Mouse (Mus musculus) CH12.LX (cell line): ENCODE results near the gene Rpl36. TPM values are rescaled to one million over a fixed set of nuclear protein-coding genes. Genes with fewer than 3 reads are reported as not detected.
A peak's percentile ranks its signal among the peaks of the same experiment; 100 is the strongest.

Experiments used
- DNase-seq: peaks from one replicate; pipeline ENCODE4 v3.0.0-alpha.2; 2013; ENCODE audit errors: extremely low read depth
- H3K27ac ChIP-seq: 2 replicates; pipeline ENCODE4 v1.5.1; 2012; ENCODE audit warnings: low read depth, mild to moderate bottlenecking, control low read depth, moderate library complexity; ENCODE audit not compliant: insufficient read depth
- H3K27me3 ChIP-seq: replicated peaks from 2 replicates; pipeline ENCODE3; 2012; ENCODE audit warnings: inconsistent platforms
- H3K36me3 ChIP-seq, 2 experiments: replicated peaks in 1 of 2; 2 replicates each; pipeline versions ENCODE3 to v1.6.1; 2012; ENCODE audit warnings: inconsistent platforms in 1 of 2, low read length in 1 of 2, mild to moderate bottlenecking in 1 of 2, mixed read lengths in 1 of 2, moderate library complexity in 1 of 2; ENCODE audit not compliant: control insufficient read depth in 1 of 2, insufficient read depth in 1 of 2
- H3K4me1 ChIP-seq, 2 experiments: 2 replicates each; pipeline ENCODE4 v1.6.1; 2012; ENCODE audit warnings: inconsistent platforms in 1 of 2, moderate library complexity in 1 of 2; ENCODE audit not compliant: insufficient read depth in 2 of 2, control insufficient read depth in 1 of 2
- H3K4me2 ChIP-seq: 2 replicates; pipeline ENCODE4 v1.6.1; 2012; ENCODE audit warnings: low read depth, mild to moderate bottlenecking, control low read depth; ENCODE audit not compliant: poor library complexity, insufficient read depth, severe bottlenecking
- H3K4me3 ChIP-seq, 3 experiments: fragments of 150-350 bp in 1 of 3; sonication (generic) in 1 of 3; replicated peaks in 1 of 3; 2 replicates each; pipeline versions ENCODE3 to v1.5.1; 2011 to 2012; ENCODE audit warnings: low read depth in 2 of 3, low read length in 2 of 3, mild to moderate bottlenecking in 2 of 3, moderate library complexity in 2 of 3, control low read depth in 1 of 3, improper control_type of control experiment in 1 of 3, inconsistent platforms in 1 of 3, mixed read lengths in 1 of 3; ENCODE audit not compliant: poor library complexity in 1 of 3
- H3K79me2 ChIP-seq: replicated peaks from 2 replicates; pipeline ENCODE4 v1.6.1; 2012; ENCODE audit warnings: mild to moderate bottlenecking, moderate library complexity; ENCODE audit not compliant: control insufficient read depth, poor library complexity, insufficient read depth, severe bottlenecking; ENCODE audit errors: extremely low read depth
- H3K9ac ChIP-seq: 2 replicates; pipeline ENCODE4 v1.6.1; 2012; ENCODE audit warnings: low read depth, mild to moderate bottlenecking, control low read depth, moderate library complexity; ENCODE audit not compliant: insufficient read depth
- H3K9me3 ChIP-seq: replicated peaks from 2 replicates; pipeline ENCODE3; 2012; ENCODE audit warnings: low read length, inconsistent platforms, mixed read lengths
- BHLHE40 ChIP-seq: IDR thresholded peaks from 2 replicates; pipeline ENCODE4 v1.6.1; 2011; ENCODE audit warnings: mild to moderate bottlenecking, low read depth, low read length, improper control_type of control experiment
- CHD1 ChIP-seq: IDR thresholded peaks from 2 replicates; pipeline ENCODE4 v1.6.1; 2012; ENCODE audit warnings: low read depth, low read length, improper control_type of control experiment, inconsistent platforms
- CHD2 ChIP-seq: IDR thresholded peaks from 2 replicates; pipeline ENCODE4 v1.6.1; 2011; ENCODE audit warnings: low read length, improper control_type of control experiment
- CTCF ChIP-seq, 2 experiments: IDR thresholded peaks in 1 of 2; conservative IDR thresholded peaks in 1 of 2; 2 replicates each; pipeline ENCODE4 v1.5.1; 2011 to 2012; ENCODE audit warnings: low read depth in 2 of 2, low read length in 2 of 2, improper control_type of control experiment in 1 of 2, inconsistent platforms in 1 of 2, mild to moderate bottlenecking in 1 of 2, moderate library complexity in 1 of 2
- E2F4 ChIP-seq: IDR thresholded peaks from 2 replicates; pipeline ENCODE4 v1.6.1; 2011; ENCODE audit warnings: low read depth, low read length, improper control_type of control experiment; ENCODE audit not compliant: insufficient replicate concordance
- ELF1 ChIP-seq: IDR thresholded peaks from 2 replicates; pipeline ENCODE4 v1.6.1; 2014; ENCODE audit warnings: low read depth, mild to moderate bottlenecking, inconsistent platforms, low read length, improper control_type of control experiment
- EP300 ChIP-seq: IDR thresholded peaks from 2 replicates; pipeline ENCODE4 v1.6.1; 2011; ENCODE audit warnings: low read length, improper control_type of control experiment
- ETS1 ChIP-seq: conservative IDR thresholded peaks from 2 replicates; pipeline ENCODE4 v1.6.1; 2012; ENCODE audit warnings: low read depth, mild to moderate bottlenecking, inconsistent platforms, low read length, improper control_type of control experiment, moderate library complexity
- GABPA ChIP-seq: IDR thresholded peaks from 2 replicates; pipeline ENCODE4 v1.6.1; 2012; ENCODE audit warnings: low read depth, low read length, improper control_type of control experiment, inconsistent platforms; ENCODE audit not compliant: insufficient replicate concordance
- HCFC1 ChIP-seq: IDR thresholded peaks from 2 replicates; pipeline ENCODE4 v1.6.1; 2012; ENCODE audit warnings: low read depth, mild to moderate bottlenecking, inconsistent platforms, low read length, improper control_type of control experiment
- IRF4 ChIP-seq: IDR thresholded peaks from 2 replicates; pipeline ENCODE4 v1.6.1; 2014; ENCODE audit warnings: low read depth, mild to moderate bottlenecking, inconsistent platforms, low read length, improper control_type of control experiment
- JUND ChIP-seq: conservative IDR thresholded peaks from 2 replicates; pipeline ENCODE4 v1.6.1; 2011; ENCODE audit warnings: low read depth, low read length, improper control_type of control experiment
- KAT2A ChIP-seq: IDR thresholded peaks from 2 replicates; pipeline ENCODE4 v1.6.1; 2012; ENCODE audit warnings: low read length, improper control_type of control experiment, inconsistent platforms; ENCODE audit not compliant: insufficient replicate concordance
- MAFK ChIP-seq: IDR thresholded peaks from 2 replicates; pipeline ENCODE4 v1.6.1; 2011; ENCODE audit warnings: low read length, improper control_type of control experiment; ENCODE audit not compliant: insufficient replicate concordance
- MAX ChIP-seq: IDR thresholded peaks from 2 replicates; pipeline ENCODE4 v1.6.1; 2011; ENCODE audit warnings: low read length, improper control_type of control experiment
- MAZ ChIP-seq: IDR thresholded peaks from 2 replicates; pipeline ENCODE4 v1.6.1; 2012; ENCODE audit warnings: low read depth, mild to moderate bottlenecking, inconsistent platforms, low read length, improper control_type of control experiment, moderate library complexity
- MEF2A ChIP-seq: IDR thresholded peaks from 2 replicates; pipeline ENCODE4 v1.6.1; 2014; ENCODE audit warnings: low read depth, mild to moderate bottlenecking, inconsistent platforms, low read length, improper control_type of control experiment, borderline replicate concordance
- MXI1 ChIP-seq: IDR thresholded peaks from 2 replicates; pipeline ENCODE4 v1.6.1; 2011; ENCODE audit warnings: mild to moderate bottlenecking, low read depth, low read length, improper control_type of control experiment
- MYC ChIP-seq: IDR thresholded peaks from 2 replicates; pipeline ENCODE4 v1.6.1; 2011; ENCODE audit warnings: low read depth, mild to moderate bottlenecking, improper control_type of control experiment, low read length
- NELFE ChIP-seq: IDR thresholded peaks from 2 replicates; pipeline ENCODE4 v1.6.1; 2011; ENCODE audit warnings: low read depth, low read length, improper control_type of control experiment
- NRF1 ChIP-seq: IDR thresholded peaks from 2 replicates; pipeline ENCODE4 v1.6.1; 2014; ENCODE audit warnings: low read depth, mild to moderate bottlenecking, inconsistent platforms, low read length, improper control_type of control experiment, moderate library complexity
- PAX5 ChIP-seq: IDR thresholded peaks from 2 replicates; pipeline ENCODE4 v1.6.1; 2012; ENCODE audit warnings: low read length, inconsistent platforms, mixed read lengths
- POLR2A ChIP-seq: IDR thresholded peaks from 2 replicates; pipeline ENCODE4 v1.6.1; 2011; ENCODE audit warnings: low read depth, mild to moderate bottlenecking, improper control_type of control experiment, low read length
- POLR2AphosphoS2 ChIP-seq: IDR thresholded peaks from 2 replicates; pipeline ENCODE4 v1.6.1; 2011; ENCODE audit warnings: low read depth, low read length, improper control_type of control experiment
- RAD21 ChIP-seq: IDR thresholded peaks from 2 replicates; pipeline ENCODE4 v1.6.1; 2011; ENCODE audit warnings: low read depth, mild to moderate bottlenecking, low read length, improper control_type of control experiment, moderate library complexity
- RCOR1 ChIP-seq: conservative IDR thresholded peaks from 2 replicates; pipeline ENCODE4 v1.6.1; 2012; ENCODE audit warnings: low read depth, mild to moderate bottlenecking, inconsistent platforms, low read length, improper control_type of control experiment
- SIN3A ChIP-seq: IDR thresholded peaks from 2 replicates; pipeline ENCODE4 v1.6.1; 2012; ENCODE audit warnings: low read length, improper control_type of control experiment, inconsistent platforms
- SMC3 ChIP-seq: IDR thresholded peaks from 2 replicates; pipeline ENCODE4 v1.6.1; 2011; ENCODE audit warnings: low read depth, low read length, improper control_type of control experiment
- TBP ChIP-seq: conservative IDR thresholded peaks from 2 replicates; pipeline ENCODE4 v1.6.1; 2011; ENCODE audit warnings: low read depth, low read length, improper control_type of control experiment
- TCF12 ChIP-seq: IDR thresholded peaks from 2 replicates; pipeline ENCODE4 v1.6.1; 2014; ENCODE audit warnings: low read depth, mild to moderate bottlenecking, inconsistent platforms, low read length, improper control_type of control experiment
- UBTF ChIP-seq: IDR thresholded peaks from 2 replicates; pipeline ENCODE4 v1.6.1; 2012; ENCODE audit warnings: low read depth, mild to moderate bottlenecking, inconsistent platforms, low read length, improper control_type of control experiment, moderate library complexity
- USF1 ChIP-seq: IDR thresholded peaks from 2 replicates; pipeline ENCODE4 v1.6.1; 2014; ENCODE audit warnings: low read depth, mild to moderate bottlenecking, inconsistent platforms, low read length, improper control_type of control experiment
- ZC3H11A ChIP-seq: IDR thresholded peaks from 2 replicates; pipeline ENCODE4 v1.6.1; 2012; ENCODE audit warnings: low read depth, mild to moderate bottlenecking, inconsistent platforms, low read length, improper control_type of control experiment
- ZKSCAN1 ChIP-seq: IDR thresholded peaks from 2 replicates; pipeline ENCODE4 v1.6.1; 2012; ENCODE audit warnings: low read depth, inconsistent platforms, low read length, improper control_type of control experiment, borderline replicate concordance
- ZMIZ1 ChIP-seq: IDR thresholded peaks from 2 replicates; pipeline ENCODE4 v1.6.1; 2012; ENCODE audit warnings: low read depth, mild to moderate bottlenecking, inconsistent platforms, low read length, improper control_type of control experiment
- ZNF384 ChIP-seq: IDR thresholded peaks from 2 replicates; pipeline ENCODE4 v1.6.1; 2012; ENCODE audit warnings: low read depth, low read length, improper control_type of control experiment, inconsistent platforms
- dilution Hi-C: fragments of 300-500 bp; cut with MboI; formaldehyde crosslinking; loops from 2 replicates; pipeline ENCODE4 v1.14.3; 2020; ENCODE audit warnings: low sequenced_read_pairs; ENCODE audit not compliant: extremely low pct_unique_long_range_greater_than_20kb, extremely low pct_ligation_motif_present
- in situ Hi-C: fragments of 300-500 bp; cut with MboI; formaldehyde crosslinking; loops from 3 replicates; pipeline ENCODE4 v1.14.3; 2019; ENCODE audit warnings: low sequenced_read_pairs, low pct_ligation_motif_present, low pct_unique_long_range_greater_than_20kb, mixed read lengths
- polyA plus RNA-seq: library from polyadenylated mRNA; unstranded; fragments of >175 nt; gene quantifications from 2 replicates; pipeline ENCODE4 v1.2.1, GENCODE M21; 2012; ENCODE audit warnings: low read depth; ENCODE audit not compliant: insufficient read length
- total RNA-seq, 2 experiments: library from RNA; depleted of rRNA; stranded (reverse); fragments of 300-350 nt in 1 of 2; fragments of >200 nt in 1 of 2; gene quantifications; 2 replicates each; pipeline ENCODE4 v1.2.3; 2012 to 2014

Gene Rpl36
- 4,187 and 4,995 TPM in 2 replicates for total RNA-seq (2012; rRNA removed)
- total RNA-seq (2014; rRNA removed) = 1,342 and 1,734 TPM in 2 replicates
- 1,364 and 1,412 TPM in 2 replicates for polyA plus RNA-seq

DNA sequence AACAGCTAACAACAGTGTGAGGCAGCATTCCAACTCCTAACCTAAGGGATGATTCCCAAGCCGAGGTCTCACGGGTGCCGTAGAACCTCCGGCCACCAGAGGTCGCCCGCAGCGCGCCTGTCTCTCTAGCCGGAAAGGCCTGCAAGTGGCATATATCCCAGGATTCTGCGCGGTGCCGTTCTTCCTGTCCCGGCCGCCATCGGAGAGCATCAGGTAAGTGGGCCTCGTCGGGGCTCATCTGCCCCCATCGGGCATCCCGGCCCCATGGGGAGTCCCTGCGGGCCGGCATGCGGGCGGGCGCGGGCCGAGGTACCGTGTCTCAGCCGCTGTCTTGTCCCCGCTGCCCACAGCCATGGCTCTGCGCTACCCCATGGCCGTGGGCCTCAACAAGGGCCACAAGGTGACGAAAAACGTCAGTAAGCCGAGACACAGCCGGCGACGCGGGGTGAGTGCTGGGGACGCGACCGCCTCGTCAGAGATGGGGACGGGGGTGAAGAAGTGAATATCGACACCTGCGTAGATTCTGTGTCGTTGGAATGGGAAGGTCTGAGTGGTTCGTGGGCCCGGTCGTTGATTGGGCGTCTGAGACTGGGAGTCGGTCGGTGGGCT lies at the start of gene Rpl36:
Gene Rpl36 (plus strand): TSS at position 181 of the 609 bp plus-strand sequence.
- peak within 1 kb of the TSS; percentile 70 to 84 (median 82) for H3K4me3 ChIP-seq
- TF ChIP-seq ZNF384 (no peak), MYC (peak; percentile 88; the same call in 1 of the 2 replicates), HCFC1 (peak; percentile 93), NELFE (peak; percentile 97), E2F4 (no peak), POLR2A (peak; percentile 95), EP300 (no peak), POLR2AphosphoS2 (peak; percentile 90; the same call in 1 of the 2 replicates), CHD1 (no peak), KAT2A (peak; percentile 95), GABPA (peak; percentile 96), MEF2A (peak; percentile 72; the same call in 1 of the 2 replicates), JUND (no peak), BHLHE40 (peak; percentile 14; the same call in 1 of the 2 replicates), MXI1 (peak; percentile 76), MAFK (no peak), IRF4 (peak; percentile 59; the same call in 1 of the 2 replicates), TBP (peak; percentile 97), SMC3 (no peak; the same call in 1 of the 2 replicates), ZKSCAN1 (no peak), NRF1 (peak; percentile 83), ZMIZ1 (peak; percentile 92), USF1 (no peak), UBTF (no peak), ELF1 (peak; percentile 90), MAX (peak; percentile 71), SIN3A (peak; percentile 78), RCOR1 (peak; percentile 52; the same call in 1 of the 2 replicates), MAZ (no peak), CHD2 (no peak), PAX5 (no peak), ETS1 (no peak; the same call in 1 of the 2 replicates), CTCF (conservative IDR thresholded peaks at IDR 0.05 in 1 of 2, IDR thresholded peaks at IDR 0.05 in 1 of 2; ENCODE audit: low read depth in 2 of 2, low read length in 2 of 2) (peak; percentile 78 to 90), TCF12 (peak; percentile 98), ZC3H11A (no peak), RAD21 (peak; percentile 9)
- H3K9me3 ChIP-seq = no peaks in the 10 kb centered on the region
- dilution Hi-C loops = no loop called here
- H3K79me2 ChIP-seq = peaks cover 49% of the 10 kb centered on the region
- H3K4me1 ChIP-seq = peaks cover 21 to 55% of the 10 kb centered on the region in 2 experiments
- H3K4me2 ChIP-seq = peak within 1 kb of the TSS; percentile 62
- no peaks in the 10 kb centered on the region for H3K27me3 ChIP-seq
- in situ Hi-C loops = no loop called here
- H3K36me3 ChIP-seq = peaks cover 46 to 48% of the 10 kb centered on the region in 2 experiments
- DNase-seq = peak; percentile 86
- H3K9ac ChIP-seq = peak within 1 kb of the TSS; percentile 71
- peak within 1 kb of the TSS; percentile 85 for H3K27ac ChIP-seq
